Mouse (Mus musculus) brain, embryonic 14.5 days (tissue): ENCODE data around the gene Hist1h2br.

Source experiments
- CTCF ChIP-seq: fragments of 200-500 bp; IDR thresholded peaks from 2 replicates; pipeline ENCODE4 v1.5.1; 2012; ENCODE audit warnings: inconsistent platforms, mild to moderate bottlenecking, moderate library complexity, borderline replicate concordance; ENCODE audit not compliant: insufficient read depth, insufficient read length; ENCODE audit errors: extremely low read depth
- POLR2A ChIP-seq: fragments of 200-500 bp; IDR thresholded peaks from 2 replicates; pipeline ENCODE4 v1.6.1; 2012; ENCODE audit warnings: mild to moderate bottlenecking, inconsistent platforms, borderline replicate concordance; ENCODE audit not compliant: poor library complexity, insufficient read depth, insufficient read length, severe bottlenecking; ENCODE audit errors: extremely low read depth

- TF ChIP-seq CTCF = no peak
- TF ChIP-seq POLR2A = no peak
These were observed 22.2 kb downstream of the Hist1h2br start for GRCm38 (mm10) chr13:21855698-21856162.
